Mouse (Mus musculus): ENCODE measurements at regions not wholly inside any gene's neighbourhood (a gene's known extent, or its start where the extent isn't known, plus 50 kb on each side); places are given as distances from the start of the nearest gene placed in this dataset.

GRCm38 (mm10) chr6:11647651-11648050, 259.6 kb downstream of the Ndufa4 start:
- no peak for DNase-seq

GRCm38 (mm10) chr6:11613331-11613730, 294.0 kb downstream of the Ndufa4 start:
- no peak for DNase-seq

- no peak for DNase-seq
Observed at GRCm38 (mm10) chr6:11608214-11608613, 299.1 kb downstream of the Ndufa4 start.

- no peak for DNase-seq
Observed at GRCm38 (mm10) chr6:11607696-11608095, 299.6 kb downstream of the Ndufa4 start.

- no peak for DNase-seq
Observed at GRCm38 (mm10) chr6:11606055-11606454, 301.2 kb downstream of the Ndufa4 start.

GRCm38 (mm10) chr6:11605526-11605925, 301.8 kb downstream of the Ndufa4 start:
- DNase-seq: no peak

- DNase-seq: peak; percentile 33
Observed at GRCm38 (mm10) chr6:11594936-11595335, 312.4 kb downstream of the Ndufa4 start.

- DNase-seq: peak; percentile 19
Observed at GRCm38 (mm10) chr6:11593583-11594271, 313.6 kb downstream of the Ndufa4 start.

GRCm38 (mm10) chr6:11576091-11576490, 331.2 kb downstream of the Ndufa4 start:
- DNase-seq: no peak

- no peak for DNase-seq
Observed at GRCm38 (mm10) chr6:11565246-11565645, 342.1 kb downstream of the Ndufa4 start.

- DNase-seq: no peak
Observed at GRCm38 (mm10) chr6:11550473-11550872, 356.8 kb downstream of the Ndufa4 start.

GRCm38 (mm10) chr6:11547318-11547717, 360.0 kb downstream of the Ndufa4 start:
- no peak for DNase-seq

- peak; percentile 1 for DNase-seq
Observed at GRCm38 (mm10) chr6:11534930-11535880, 372.1 kb downstream of the Ndufa4 start.

GRCm38 (mm10) chr6:11503136-11503535, 404.2 kb downstream of the Ndufa4 start:
- DNase-seq: no peak

GRCm38 (mm10) chr6:11494427-11494826, 412.9 kb downstream of the Ndufa4 start:
- DNase-seq: no peak

GRCm38 (mm10) chr6:11476950-11477349, 430.3 kb downstream of the Ndufa4 start:
- DNase-seq: peak; percentile 1

All from embryo, embryonic 11 days (tissue).